Mouse (Mus musculus): Measurements from ENCODE around the gene Rnf151. TPM values are rescaled to one million over a fixed set of nuclear protein-coding genes. Genes with fewer than 3 reads are reported as not detected.

Gene Rnf151
- polyA plus RNA-seq, 1 experiment from 2014 or later = not detected

GRCm38 (mm10) chr17:24735446-24735845 lies 17.6 kb upstream of the Rnf151 start:
- Histone ChIP-seq H3K4me1 (ENCODE audit: insufficient read depth, low read depth, low read length) (peaks cover 7% of the 10 kb centered on the region; the same call in 1 of the 2 replicates), H3K4me2 (replicated peaks; ENCODE audit: low read depth, low read length) (peak overlapping the region; percentile 85; the same call in 1 of the 2 replicates), H3K27me3 (replicated peaks; ENCODE audit: insufficient read depth, low read length) (no peaks in the 10 kb centered on the region), H3K27ac (ENCODE audit: low read length) (peak overlapping the region; percentile 71; the same call in 1 of the 2 replicates), H3K36me3 (ENCODE audit: insufficient read depth, low read length) (0 out of 2 replicates have a peak, but pooled peaks cover 6% of the 10 kb centered on the region), H3K9me3 (ENCODE audit: low read length) (no peaks in the 10 kb centered on the region), H3K4me3 (ENCODE audit: low read depth, low read length) (no peak overlapping the region), H3K9ac (replicated peaks; ENCODE audit: low read depth) (no peak overlapping the region)
- no peak for ATAC-seq
- no peak for DNase-seq (ENCODE audit: low spot score)
- no peak for TF ChIP-seq CTCF (IDR thresholded peaks at IDR 0.05)
- WGBS = 85% methylated on average over 7 of the region's 7 CpGs

DNA sequence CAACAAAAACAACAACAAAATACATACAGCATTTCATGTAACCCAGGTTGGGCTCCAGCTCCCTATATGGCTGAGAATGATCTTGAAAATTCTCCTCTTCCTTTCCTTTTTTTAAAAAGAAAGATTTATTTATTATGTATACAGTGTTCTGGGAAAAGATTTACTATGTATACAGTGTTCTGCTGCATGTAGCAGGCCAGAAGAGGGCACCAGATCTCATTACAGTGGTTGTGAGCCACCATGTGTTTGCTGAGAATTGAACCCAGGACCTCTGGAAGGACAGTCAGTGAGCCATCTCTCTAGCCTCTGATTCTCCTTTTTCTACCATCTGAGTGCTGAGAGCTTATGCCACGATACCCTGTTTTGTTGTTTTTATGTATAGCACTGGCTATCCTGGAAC lies 16.6 kb upstream of the Rnf151 start:
- ATAC-seq (no peak), DNase-seq (ENCODE audit: low spot score) (no peak)
- Histone ChIP-seq H3K9me3 (ENCODE audit: low read length) (no peaks in the 10 kb centered on the region), H3K4me1 (ENCODE audit: insufficient read depth, low read depth, low read length) (peaks cover 7% of the 10 kb centered on the region; the same call in 1 of the 2 replicates), H3K9ac (replicated peaks; ENCODE audit: low read depth) (no peak overlapping the region), H3K4me2 (replicated peaks; ENCODE audit: low read depth, low read length) (no peak overlapping the region), H3K27ac (ENCODE audit: low read length) (no peak overlapping the region), H3K4me3 (ENCODE audit: low read depth, low read length) (no peak overlapping the region), H3K36me3 (ENCODE audit: insufficient read depth, low read length) (no peaks in the 10 kb centered on the region), H3K27me3 (replicated peaks; ENCODE audit: insufficient read depth, low read length) (no peaks in the 10 kb centered on the region)
- WGBS = 88% methylated on average over 1 of the region's 1 CpGs
- TF ChIP-seq CTCF (IDR thresholded peaks at IDR 0.05) (peak; percentile 15; the same call in 1 of the 2 replicates), EP300 (IDR thresholded peaks at IDR 0.05) (no peak)

DNA sequence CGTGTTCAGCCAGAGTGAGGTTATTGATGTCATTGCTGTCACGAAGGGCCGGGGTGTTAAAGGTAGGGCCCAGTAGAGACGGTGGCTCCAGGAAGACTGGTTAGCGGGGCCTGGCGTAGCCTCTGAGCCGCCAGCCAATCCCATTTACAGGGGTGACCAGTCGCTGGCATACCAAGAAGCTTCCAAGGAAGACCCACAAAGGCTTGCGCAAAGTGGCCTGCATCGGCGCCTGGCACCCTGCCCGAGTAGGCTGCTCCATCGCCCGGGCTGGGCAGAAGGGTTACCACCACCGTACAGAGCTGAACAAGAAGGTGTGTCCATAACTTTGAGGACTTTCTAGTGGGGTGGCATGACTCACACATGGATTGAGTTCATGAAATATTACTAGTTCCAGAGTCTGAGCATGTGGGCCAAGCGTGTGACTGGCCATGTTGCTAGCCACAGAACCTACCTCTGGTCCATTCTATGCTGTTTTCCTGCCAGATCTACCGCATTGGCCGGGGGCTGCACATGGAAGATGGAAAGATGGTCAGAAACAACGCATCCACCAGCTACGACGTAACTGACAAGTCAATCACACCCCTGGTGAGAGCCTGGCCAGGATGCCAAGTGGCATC lies 15.7 kb upstream of the Rnf151 start:
- Histone ChIP-seq H3K27me3 (replicated peaks; ENCODE audit: insufficient read depth, low read length) (no peaks in the 10 kb centered on the region), H3K36me3 (ENCODE audit: insufficient read depth, low read length) (no peaks in the 10 kb centered on the region), H3K9me3 (ENCODE audit: low read length) (no peaks in the 10 kb centered on the region), H3K9ac (replicated peaks; ENCODE audit: low read depth) (no peak overlapping the region), H3K27ac (ENCODE audit: low read length) (no peak overlapping the region), H3K4me2 (replicated peaks; ENCODE audit: low read depth, low read length) (no peak overlapping the region), H3K4me1 (ENCODE audit: insufficient read depth, low read depth, low read length) (peaks cover 7% of the 10 kb centered on the region; the same call in 1 of the 2 replicates), H3K4me3 (ENCODE audit: low read depth, low read length) (no peak overlapping the region)
- DNase-seq (ENCODE audit: low spot score) (peak; percentile 25), ATAC-seq (no peak)
- WGBS = 84% methylated on average over 21 of the region's 21 CpGs
- TF ChIP-seq CTCF (IDR thresholded peaks at IDR 0.05) = no peak
- TF ChIP-seq EP300 (IDR thresholded peaks at IDR 0.05) = no peak

DNA sequence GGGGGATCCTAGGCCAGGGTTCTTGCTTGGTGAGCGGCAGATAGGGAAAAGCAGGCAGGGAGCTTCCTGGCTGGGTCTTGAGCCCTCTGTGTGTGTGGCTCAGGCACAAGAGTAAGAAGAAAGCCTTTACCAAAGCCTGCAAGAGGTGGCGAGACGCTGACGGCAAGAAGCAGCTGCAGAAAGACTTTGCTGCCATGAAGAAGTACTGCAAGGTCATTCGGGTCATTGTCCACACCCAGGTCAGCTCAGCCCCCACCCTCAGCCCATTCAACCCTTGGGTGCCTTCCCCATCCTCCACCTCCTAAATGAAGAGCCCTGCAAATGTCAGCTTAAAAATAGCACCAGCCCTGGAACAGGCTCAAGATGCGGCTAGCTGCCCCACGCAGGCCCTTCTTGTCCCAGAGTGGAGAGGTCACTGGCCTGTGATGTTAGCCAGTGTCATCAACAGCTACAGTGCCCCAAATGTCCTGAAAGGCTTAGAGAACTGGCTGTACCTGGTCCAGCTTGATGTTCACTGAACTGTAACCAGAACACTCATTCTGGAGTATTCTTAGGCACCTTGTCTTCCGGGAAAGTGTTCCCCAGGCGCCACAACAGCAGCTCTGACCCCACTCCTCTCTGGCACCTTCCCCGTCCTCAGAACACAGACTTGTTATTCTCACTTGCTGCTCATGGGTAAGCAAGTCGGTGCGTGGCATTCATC lies 14.5 kb upstream of the Rnf151 start:
- H3K27ac ChIP-seq (ENCODE audit: low read length) = no peak overlapping the region
- ATAC-seq (no peak), DNase-seq (ENCODE audit: low spot score) (no peak)
- no peak for TF ChIP-seq CTCF (IDR thresholded peaks at IDR 0.05)
- no peak for TF ChIP-seq EP300 (IDR thresholded peaks at IDR 0.05)
- H3K4me1 ChIP-seq (ENCODE audit: insufficient read depth, low read depth, low read length) = peaks cover 7% of the 10 kb centered on the region; the same call in 1 of the 2 replicates
- H3K9ac ChIP-seq (replicated peaks; ENCODE audit: low read depth) = no peak overlapping the region
- H3K9me3 ChIP-seq (ENCODE audit: low read length) = no peaks in the 10 kb centered on the region
- H3K4me2 ChIP-seq (replicated peaks; ENCODE audit: low read depth, low read length) = no peak overlapping the region
- WGBS = 75% methylated on average over 12 of the region's 12 CpGs
- H3K4me3 ChIP-seq (ENCODE audit: low read depth, low read length) = no peak overlapping the region
- H3K27me3 ChIP-seq (replicated peaks; ENCODE audit: insufficient read depth, low read length) = no peaks in the 10 kb centered on the region
- H3K36me3 ChIP-seq (ENCODE audit: insufficient read depth, low read length) = no peaks in the 10 kb centered on the region

DNA sequence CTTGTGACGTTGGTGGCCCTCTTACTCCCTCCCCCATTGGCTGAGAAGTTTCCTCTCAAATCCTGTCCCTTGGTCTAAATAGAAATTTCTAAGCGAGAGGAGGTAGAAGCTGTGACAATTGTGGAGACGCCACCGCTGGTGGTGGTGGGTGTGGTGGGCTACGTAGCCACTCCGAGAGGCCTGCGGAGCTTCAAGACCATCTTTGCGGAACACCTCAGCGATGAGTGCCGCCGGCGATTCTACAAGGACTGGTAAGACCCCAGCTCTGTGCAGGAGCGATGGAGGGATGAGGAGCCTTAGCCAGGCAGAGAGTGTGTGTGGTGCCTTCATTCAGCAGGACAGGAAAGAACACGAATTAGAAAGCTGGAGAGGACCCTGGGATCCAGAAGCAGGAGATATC lies 12.9 kb upstream of the Rnf151 start:
- ATAC-seq = no peak
- H3K9me3 ChIP-seq (ENCODE audit: low read length) = no peaks in the 10 kb centered on the region
- no peak overlapping the region for H3K4me2 ChIP-seq (replicated peaks; ENCODE audit: low read depth, low read length)
- no peak overlapping the region for H3K27ac ChIP-seq (ENCODE audit: low read length)
- no peak for TF ChIP-seq CTCF (IDR thresholded peaks at IDR 0.05)
- H3K27me3 ChIP-seq (replicated peaks; ENCODE audit: insufficient read depth, low read length) = no peaks in the 10 kb centered on the region
- H3K4me3 ChIP-seq (ENCODE audit: low read depth, low read length) = no peak overlapping the region
- no peak overlapping the region for H3K9ac ChIP-seq (replicated peaks; ENCODE audit: low read depth)
- no peak for DNase-seq (ENCODE audit: low spot score)
- H3K36me3 ChIP-seq (ENCODE audit: insufficient read depth, low read length) = no peaks in the 10 kb centered on the region
- 80% methylated on average over 14 of the region's 14 CpGs for WGBS
- no peaks in the 10 kb centered on the region; the same call in 1 of the 2 replicates for H3K4me1 ChIP-seq (ENCODE audit: insufficient read depth, low read depth, low read length)

DNA sequence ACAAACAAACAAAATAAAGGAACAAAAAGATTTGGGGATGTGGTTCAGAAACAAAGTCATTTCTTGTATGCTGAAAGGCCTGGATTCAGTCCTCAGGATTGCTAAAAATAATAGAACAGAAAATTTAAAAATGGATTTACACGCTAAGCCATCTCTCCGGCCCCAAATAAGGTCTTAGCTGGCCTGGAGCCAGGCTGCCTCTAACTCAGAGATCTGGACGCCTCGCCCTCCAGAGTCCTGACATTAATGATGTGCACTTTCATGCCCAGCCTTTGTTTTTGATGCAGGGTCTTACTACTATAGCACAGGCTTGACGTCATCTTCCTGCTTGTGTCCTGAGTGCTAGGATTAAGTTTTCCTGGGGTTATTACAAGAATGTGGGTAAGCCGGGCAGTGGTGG lies 11.2 kb upstream of the Rnf151 start:
- Histone ChIP-seq H3K4me3 (ENCODE audit: low read depth, low read length) (no peak overlapping the region), H3K27me3 (replicated peaks; ENCODE audit: insufficient read depth, low read length) (no peaks in the 10 kb centered on the region), H3K27ac (ENCODE audit: low read length) (no peak overlapping the region), H3K4me1 (ENCODE audit: insufficient read depth, low read depth, low read length) (no peaks in the 10 kb centered on the region), H3K9ac (replicated peaks; ENCODE audit: low read depth) (no peak overlapping the region), H3K4me2 (replicated peaks; ENCODE audit: low read depth, low read length) (no peak overlapping the region), H3K36me3 (ENCODE audit: insufficient read depth, low read length) (no peaks in the 10 kb centered on the region), H3K9me3 (ENCODE audit: low read length) (no peaks in the 10 kb centered on the region)
- no peak for DNase-seq (ENCODE audit: low spot score)
- TF ChIP-seq EP300 (IDR thresholded peaks at IDR 0.05) = no peak
- TF ChIP-seq CTCF (IDR thresholded peaks at IDR 0.05) = no peak
- ATAC-seq = no peak
- 60% methylated on average over 6 of the region's 6 CpGs for WGBS

Measured in lung, postnatal 0 days (tissue).